Mouse (Mus musculus): ENCODE measurements around the gene Ccnl1.

Ccnl1 gene

DNA sequence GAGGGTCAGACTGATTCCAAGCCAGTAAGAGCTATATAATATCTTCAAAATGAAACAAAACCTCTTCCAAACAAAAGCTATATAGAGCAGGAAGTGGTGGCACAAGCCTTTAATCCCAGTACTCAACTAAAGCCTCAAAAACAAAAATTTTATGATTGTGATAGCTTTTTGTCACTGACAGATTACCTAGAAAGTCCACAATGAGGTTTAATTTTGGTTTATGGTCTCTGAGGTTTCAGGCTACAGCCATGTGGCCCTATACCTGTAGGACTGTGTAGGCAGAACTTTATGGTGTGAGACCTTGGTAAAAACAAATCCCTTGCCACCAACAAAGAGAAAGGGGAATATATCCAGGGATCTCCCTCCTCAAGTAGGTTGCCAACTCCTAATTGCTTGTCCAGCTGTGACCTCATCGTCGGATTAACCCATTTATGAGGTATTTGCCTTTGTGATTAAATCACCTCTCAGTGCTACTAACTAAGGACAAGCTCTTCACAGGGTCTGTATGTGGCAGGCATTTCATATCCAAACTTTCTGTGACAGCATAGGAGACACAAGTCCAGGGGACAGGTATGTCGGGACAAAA is 1.5 kb upstream of the Ccnl1 start:
- DNase-seq (ENCODE audit: low read depth, low spot score) = no peak

DNA sequence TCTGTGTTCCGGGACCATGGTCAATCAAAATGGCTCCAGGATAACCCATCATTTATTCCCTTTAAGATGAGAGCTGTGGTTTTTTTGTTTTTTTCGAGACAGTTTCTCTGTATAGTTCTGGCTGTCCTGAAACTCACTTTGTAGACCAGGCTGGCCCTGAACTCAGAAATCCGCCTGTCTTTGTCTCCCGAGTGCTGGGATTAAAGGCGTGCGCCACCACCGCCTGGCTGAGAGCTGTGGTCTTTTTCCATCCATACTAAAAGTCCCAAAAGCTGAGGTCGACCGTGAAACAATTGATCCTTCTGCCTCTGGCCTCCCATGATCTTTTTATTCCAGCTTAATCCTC is 764 bp upstream of the Ccnl1 start:
- DNase-seq (ENCODE audit: low read depth, low spot score) = no peak

DNA sequence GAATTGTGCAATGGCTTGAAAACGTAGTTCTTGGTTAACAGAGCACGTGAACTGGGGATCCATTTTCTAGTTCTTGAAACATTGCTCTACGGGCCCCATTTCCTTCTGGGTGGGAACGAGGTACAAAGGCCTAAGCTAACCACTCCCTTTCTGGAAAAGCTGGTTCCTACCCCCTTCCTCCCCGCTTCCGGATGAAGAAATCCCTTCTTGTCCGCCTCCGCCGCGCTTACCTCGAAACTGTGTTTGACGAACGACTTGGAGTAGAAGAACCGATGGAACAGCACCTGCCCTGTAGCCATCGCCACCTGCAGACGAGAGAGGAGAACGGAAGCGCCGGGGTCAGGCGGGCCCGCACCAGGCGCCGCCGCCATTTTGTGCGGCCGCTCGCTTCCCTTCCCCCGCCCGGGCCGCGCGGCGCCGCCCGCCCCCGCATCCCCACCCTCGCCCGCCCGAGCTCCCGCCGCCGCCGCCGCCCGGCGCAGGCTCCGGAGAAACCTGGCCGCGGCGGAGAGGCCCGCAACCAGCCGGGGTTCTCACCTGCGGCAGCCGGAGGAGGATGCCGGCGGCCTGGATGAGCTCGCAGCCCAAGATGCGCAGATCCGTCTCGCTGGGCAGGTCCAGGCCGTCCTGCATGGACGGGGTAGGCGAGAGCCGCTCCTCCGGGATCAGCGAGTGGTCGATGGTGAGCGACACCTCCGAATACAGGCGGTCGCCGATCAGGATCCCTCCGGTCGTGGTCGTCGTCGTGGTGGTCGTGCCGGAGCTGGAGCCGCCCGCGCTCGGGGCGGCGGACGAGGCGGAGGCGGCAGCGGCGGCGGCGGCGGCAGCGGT is 563 bp downstream of the Ccnl1 start:
- DNase-seq (ENCODE audit: low read depth, low spot score) = peak; percentile 60

DNA sequence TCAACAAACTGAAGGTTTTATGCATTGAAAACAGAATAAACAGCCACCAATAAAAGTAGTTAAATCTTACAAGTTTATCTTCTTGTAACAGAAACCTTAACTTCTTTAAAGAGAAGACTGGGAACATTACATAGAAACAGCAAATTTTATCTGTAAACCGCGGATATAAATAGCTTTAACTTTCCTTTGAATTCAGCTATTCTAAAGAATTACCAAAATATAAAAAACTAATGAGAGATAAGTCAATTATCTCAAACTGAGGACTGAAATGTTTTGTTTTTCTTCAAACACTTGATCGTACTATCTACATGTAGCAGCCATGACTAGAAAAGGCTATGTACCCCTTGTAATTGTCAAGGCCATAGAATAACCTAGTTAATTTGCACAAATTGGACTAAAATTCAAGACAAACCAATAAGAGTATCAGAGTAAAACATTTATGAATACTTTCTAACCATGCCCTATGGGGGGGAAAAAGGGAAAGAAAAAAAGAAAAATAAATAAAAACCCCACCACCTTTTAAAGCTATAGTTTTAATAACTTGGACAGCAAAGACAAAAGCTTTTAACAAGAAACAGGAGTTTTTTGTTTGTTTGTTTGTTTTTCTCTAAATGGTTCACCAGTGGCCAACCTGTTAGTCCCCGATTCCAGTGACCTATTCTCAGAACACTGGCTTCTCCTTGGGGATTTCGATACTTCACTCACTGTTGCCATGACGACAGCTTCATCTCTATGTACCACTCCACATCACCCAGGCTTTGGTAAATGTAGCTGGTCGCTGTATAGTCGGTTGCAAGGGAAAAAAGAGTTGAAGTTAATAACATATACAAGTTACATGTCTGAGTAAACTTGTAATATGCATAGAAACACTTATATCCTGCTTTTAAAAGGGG is 3.3 kb downstream of the Ccnl1 start:
- peak; percentile 42 for DNase-seq (ENCODE audit: low read depth, low spot score)

DNA sequence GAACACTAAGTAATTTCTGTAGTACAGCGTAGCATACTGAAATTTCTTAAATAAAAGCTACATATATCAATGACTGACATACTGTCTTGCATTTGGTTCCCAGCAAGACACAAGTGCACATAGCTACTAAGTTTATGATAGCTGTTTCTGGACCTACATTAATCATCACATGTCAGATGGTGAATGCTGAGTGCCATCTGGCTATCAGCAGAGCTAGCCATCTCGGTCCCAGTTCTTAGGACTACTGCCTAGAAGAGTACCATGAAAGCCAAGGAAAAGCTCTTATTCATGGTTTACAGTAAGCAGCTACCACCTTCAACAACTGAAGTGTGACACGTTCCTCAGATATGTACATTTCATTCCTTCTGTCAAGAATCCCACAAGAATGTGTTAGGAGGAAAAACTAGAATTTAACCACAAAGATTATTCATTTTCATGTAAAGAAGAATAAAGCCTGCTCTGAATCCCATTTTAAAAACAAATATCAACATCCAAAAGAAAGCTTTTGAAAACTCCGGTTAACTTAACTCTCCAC is 7.2 kb downstream of the Ccnl1 start:
- DNase-seq (ENCODE audit: low read depth, low spot score) = no peak

DNA sequence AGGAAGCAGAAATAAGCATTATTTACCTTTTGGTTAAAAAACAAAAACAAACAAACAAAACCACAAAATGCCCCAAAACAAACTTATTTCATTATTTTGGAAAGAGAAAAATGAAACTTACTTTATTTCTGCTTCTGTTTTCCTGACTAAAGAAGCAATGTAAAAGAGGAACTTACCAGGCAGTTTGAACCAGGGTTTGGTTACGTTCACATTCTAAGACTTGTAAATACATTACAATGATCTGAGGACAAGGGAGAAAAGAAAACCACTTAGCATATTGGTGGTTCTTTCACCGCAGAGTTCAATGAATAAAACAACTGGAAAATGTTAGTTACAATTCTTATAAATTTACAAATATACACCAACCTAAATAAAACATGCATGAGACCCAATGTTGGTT is 7.7 kb downstream of the Ccnl1 start:
- no peak for DNase-seq (ENCODE audit: low read depth, low spot score)

DNA sequence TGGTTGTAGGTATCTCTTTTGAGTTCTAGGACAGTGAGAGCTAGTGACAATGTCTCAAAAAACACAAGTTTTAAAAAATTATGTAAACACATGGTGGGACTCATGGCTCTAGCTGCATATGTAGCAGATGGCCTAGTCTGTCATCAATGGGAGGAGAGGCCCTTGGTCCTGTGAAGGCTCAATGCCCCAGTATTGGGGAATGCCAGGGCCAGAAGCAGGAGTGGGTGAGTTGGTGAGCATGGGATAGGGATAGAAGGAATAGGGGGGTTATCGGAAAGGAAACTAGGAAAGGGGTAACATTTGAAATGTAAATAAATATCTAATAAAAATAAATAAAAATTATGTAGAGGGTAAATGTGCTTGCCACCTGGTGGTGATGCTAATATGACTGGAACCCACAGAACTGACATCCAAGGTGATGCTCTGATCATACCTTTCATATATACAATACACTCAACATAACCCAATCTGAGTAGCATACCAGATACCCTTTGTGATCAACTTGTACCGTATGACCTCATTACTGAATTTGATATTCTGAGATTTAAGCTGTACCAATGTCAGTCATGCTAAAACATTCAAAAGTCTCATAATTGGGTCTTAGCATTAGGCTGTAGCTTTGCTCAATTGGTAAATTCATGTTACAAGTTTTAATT is 12.6 kb downstream of the Ccnl1 start:
- DNase-seq (ENCODE audit: low read depth, low spot score) = no peak

DNA sequence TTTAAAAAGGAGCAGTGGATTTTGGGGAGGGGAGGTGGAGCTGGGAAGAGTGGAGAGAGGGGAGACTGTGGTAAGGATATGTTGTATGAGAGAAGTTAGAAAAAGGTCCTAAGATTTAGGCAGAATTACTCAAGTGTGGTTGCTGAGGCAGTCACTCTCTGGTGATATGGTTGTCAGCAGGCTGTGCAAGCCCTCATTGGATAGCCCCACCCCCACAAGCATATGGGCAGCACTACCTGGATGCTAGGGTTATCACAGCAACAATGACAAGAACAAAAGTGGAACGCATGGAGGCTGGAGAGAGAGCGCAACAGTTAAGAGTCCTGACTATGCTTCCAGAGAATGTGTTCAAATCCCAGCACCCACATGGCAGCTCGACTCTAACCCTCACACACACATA is 13.3 kb downstream of the Ccnl1 start:
- DNase-seq (ENCODE audit: low read depth, low spot score) = no peak

DNA sequence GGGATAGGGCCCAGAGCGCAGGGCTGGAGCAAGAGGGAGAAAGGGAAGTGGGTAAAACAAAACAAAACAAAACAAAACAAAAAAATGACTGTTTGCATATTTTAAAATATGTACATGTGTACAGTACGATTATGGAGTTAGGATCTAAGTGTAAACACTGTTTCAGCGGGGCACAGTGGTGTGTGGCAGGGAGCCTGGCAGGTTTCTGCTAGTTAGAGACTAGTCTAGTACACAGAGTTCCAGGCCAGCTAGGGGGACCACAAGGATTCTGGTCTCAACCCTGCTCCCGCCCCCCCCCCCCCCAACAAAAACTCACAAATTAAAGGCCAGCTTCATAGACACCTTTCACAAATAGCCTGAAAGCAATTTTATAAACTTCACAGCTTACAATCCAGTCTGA is 14.6 kb downstream of the Ccnl1 start:
- no peak for DNase-seq (ENCODE audit: low read depth, low spot score)

DNA sequence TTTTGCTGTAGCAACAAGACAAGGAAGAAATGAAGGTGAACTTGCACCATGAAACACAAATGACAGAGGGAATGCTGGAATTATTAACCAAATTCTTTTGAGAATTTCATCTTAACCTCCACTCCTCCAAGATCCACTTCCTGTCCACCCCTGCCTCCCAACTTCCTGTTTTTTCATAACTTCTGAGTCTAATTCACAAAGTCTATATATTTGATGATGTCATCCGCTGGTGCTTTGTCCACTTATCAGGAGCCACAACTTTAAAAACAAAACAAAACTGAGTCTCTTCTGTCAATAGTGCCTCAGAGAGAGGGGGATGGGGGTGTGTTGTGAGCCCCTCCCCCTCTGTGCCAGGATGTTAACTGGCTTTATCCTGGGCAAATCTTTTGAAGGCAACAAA is 17.0 kb downstream of the Ccnl1 start:
- DNase-seq (ENCODE audit: low read depth, low spot score) = no peak

DNA sequence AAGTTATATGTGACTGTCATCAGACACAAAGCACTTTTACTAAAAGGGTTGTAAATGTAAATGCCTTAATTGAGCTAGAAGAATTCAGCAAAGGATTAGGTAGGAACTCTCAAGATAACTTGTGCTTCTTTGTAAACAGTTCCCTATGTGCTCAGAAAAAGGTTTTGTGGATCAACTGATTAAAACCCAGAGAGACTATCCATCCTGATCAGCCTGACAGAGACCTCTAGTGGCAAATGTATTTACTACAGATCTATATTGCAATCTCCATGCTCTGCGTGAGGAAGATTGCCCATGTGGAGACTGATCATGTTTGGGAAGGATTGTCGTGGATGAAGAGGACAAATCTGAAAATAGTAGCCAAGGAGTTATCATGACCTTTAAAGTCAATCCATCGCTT is 19.8 kb downstream of the Ccnl1 start:
- peak; percentile 43 for DNase-seq (ENCODE audit: low read depth, low spot score)

DNA sequence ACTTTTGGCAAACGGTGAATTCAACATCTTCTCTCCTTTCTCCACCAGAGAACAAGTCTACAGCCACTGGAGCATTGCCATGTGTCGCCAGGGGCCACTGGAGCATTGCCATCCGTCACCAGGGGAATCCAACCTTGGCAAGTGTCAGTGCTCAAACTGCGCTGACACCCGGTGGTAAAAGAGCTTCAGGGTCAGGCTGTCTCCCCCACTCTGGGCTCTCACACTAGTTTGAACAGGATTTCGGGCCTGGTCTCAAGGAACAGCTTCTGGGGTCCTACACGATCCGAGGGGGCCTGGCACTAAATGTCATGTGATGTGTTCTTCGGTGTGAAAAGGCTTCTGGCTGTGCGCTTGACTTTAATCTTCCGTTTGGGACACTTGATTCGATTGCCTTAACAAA is 21.7 kb downstream of the Ccnl1 start:
- DNase-seq (ENCODE audit: low read depth, low spot score) = no peak

DNA sequence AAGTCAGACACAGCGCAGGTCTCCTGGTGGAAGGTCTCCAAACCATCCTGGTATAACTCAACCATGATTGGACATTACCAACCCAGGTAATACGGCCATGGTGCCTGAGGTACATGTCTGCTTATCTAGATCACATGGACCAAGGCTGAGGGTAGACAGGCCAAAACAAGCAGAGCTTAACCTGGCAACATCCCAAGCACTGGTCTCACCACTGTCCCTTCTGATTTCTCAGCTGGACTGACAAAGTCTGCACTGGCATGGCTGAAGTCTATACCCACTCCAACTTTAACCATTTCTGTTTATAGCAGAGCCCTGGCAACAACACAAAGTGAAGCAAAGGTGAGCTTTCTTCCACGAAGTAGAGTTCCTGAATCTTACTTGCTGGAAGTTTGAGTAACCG is 22.9 kb downstream of the Ccnl1 start:
- no peak for DNase-seq (ENCODE audit: low read depth, low spot score)

DNA sequence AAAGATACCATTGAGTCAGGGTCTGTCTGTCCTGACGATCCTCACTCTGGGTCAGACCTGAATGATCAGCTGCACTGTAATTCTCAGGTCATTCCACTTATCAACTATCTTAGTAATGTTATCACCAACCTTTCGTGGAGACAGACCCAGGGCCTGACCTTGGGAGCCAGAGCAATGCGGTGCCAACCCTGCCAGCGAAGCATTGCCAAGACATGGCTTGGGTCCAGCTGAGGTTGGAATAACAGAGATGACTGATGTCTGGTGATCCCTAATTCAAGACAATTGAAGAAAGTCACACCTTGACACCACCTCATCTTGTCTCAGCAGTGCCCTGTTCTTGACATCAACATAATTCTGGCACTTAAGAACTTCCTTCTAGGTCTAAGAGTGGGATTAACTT is 24.3 kb downstream of the Ccnl1 start:
- no peak for DNase-seq (ENCODE audit: low read depth, low spot score)

DNA sequence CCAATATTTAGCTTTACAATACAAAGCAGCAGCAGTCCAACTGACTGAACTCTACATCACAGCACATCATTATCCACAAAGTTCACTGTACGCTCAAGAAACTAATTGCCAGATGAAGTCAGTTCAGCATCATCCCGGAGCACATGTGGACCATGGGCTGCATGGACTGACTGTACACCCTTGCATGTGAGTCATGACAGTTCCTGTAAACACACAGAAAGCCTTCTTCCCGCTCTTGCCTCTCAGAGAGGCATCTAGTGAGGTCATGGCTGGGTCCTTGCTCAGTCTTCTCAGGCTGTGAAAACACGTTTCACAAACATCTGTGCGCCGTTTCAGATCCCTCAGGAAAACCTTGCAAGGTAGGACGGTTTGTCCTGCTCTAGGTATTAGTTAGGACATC is 26.5 kb downstream of the Ccnl1 start:
- DNase-seq (ENCODE audit: low read depth, low spot score) = no peak

DNA sequence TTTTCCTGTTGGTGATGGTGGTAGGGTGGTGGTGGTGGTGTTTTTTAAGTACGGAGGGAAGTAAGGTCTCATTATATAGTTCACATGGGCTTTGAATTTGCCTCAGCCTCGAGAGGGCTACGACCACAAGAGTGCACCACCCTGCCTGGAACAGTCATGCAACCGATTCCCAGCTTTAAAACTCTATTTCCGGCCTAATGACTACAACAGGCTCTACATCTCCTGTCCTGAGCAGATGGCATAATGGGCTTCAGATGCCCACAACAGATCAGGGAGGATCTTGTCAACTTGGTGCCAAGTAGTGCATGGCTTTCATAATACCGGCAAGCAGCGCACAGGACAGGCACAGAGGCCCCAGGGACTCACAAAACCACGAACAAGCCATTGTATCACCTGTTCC is 27.4 kb downstream of the Ccnl1 start:
- DNase-seq (ENCODE audit: low read depth, low spot score) = no peak

DNA sequence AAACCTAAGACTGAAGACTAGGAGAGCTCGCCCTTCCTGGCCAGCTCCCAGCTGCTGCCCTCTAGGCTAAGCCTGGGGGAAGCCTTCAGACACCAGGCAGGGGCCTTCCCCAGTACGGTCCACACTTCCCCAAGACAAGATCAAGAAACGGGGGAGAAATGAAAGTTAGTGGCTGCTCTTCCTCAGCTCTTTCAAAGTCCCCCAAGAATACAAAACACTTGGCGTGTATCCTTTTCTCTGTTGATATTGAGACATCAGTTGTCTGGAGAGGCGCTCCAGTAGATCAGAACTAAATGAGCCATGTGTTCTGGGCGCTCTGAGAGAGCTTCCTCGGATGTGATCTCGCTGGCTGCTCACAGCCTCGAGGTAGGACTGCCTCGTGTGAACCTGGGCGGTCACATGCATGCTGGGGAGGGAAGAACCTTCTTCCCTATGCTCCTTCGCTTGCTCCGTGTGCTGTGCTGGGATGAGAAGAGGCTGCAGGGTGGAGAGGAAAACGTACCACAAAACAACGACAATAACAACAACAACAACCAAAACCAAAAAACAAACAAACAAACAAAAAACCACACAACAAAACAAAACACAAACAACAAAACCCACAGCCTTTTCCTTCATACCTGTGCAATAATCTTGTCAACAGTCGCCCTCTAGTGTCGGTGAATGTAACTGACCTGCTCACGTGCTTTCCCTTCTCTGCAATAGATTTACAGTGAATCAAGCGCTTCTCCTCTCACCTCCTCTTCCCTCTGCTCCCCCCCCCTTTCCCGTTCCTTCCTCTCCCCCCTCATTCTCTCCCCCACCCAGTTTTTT is 28.0 kb downstream of the Ccnl1 start:
- DNase-seq (ENCODE audit: low read depth, low spot score) = peak; percentile 89

DNA sequence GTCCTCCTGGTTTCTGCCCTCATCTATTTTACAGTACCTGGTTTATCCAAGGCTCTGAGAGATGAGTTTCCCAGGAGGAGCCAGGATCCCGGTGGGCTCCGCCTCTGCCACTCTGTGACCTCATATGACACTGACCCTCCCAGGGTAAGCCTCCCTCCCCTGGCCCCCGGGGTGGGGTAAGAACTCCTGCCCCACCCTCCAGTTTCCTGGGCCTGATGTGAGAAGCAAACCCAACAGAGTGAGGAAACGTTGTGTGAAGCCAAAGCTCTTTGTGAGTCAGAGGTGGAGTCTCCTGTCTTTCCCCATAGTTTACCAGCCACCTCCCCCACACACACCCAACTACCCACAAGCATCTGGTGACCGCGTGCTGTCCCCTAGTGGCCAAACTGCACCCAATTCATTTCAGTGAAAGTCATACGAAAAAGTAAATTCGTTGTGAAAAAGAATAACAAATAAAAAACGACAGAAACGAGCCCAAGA is 28.7 kb downstream of the Ccnl1 start:
- DNase-seq (ENCODE audit: low read depth, low spot score) = peak; percentile 88

DNA sequence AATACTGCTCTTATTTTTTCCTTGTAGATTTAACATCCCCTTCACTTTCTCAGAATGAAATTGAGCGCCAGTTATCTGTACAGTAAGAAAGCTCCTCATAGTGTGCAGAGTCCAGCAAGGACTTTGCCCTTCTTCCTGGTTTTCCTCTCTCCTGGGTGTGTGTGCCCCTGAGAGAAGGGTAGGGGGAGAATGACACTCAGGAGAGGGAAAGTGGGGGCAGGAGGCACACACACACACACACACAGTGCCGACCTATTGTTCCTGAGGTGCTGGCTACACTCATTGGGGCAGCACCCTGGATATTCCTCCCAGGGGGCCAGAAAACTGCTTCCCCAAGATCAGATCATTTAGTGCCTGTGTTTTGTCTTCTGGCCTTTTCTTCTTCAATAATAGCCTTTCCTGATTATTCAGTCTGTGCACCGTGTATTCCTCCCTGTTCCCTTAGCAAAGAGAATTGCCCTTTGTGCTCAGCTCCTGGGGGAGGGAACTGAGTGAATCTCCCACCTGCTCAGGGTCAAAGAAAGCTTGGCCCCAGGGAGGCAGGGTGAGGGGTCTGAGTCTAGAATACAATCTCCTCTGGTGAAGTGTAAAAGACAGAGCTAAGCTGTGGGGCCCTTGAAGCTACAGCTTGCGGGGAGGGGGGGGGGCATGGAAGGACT is 29.3 kb downstream of the Ccnl1 start:
- peak; percentile 20 for DNase-seq (ENCODE audit: low read depth, low spot score)

DNA sequence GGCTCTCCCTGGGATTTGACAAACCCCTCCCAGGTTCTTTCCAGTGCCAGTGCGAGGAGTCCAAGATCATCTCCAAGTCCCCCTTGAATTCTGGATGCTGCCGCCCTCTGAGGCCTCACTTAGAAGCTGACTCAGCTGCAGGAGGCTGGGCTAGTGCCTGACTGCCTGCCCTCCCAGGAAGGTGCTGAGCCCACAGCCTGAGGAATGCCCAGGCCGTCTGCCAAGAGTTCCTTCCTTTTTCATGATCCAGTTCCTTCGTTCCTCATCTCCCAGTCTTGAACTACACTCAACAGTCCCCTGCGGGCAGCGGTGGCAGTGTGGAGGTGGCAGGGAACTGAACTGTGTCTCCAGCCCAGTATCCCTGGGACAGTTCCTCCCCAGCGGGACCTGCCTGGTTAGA is 30.4 kb downstream of the Ccnl1 start:
- no peak for DNase-seq (ENCODE audit: low read depth, low spot score)

Data from ES-CJ7 (cell line).